Mouse (Mus musculus): ENCODE results near the gene Shisa6. TPM values are rescaled to one million over a fixed set of nuclear protein-coding genes. Genes with fewer than 3 reads are reported as not detected.

Shisa6 gene
- polyA plus RNA-seq, 3 experiments from 2014 or later: not detected

DNA sequence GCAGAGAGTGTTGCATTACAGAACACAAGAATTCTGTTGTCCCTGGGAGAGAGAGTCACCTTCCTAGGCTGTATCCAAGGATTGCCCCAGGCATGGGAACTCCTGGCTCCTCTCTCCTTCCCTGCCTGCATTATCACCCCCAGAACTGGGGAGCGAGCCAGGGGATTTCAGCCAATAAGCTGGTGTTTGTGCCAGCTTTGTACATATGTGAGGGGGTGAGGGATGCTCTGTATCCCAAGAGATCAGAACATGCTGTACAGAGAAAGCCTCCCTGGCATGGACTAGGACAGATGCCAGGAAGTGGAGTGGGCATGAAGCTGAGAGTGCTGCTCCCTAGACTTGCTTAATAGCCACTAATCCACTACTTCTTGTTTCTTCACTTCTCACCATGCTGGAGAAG, 303.6 kb downstream of the Shisa6 start:
- no peak for ATAC-seq

DNA sequence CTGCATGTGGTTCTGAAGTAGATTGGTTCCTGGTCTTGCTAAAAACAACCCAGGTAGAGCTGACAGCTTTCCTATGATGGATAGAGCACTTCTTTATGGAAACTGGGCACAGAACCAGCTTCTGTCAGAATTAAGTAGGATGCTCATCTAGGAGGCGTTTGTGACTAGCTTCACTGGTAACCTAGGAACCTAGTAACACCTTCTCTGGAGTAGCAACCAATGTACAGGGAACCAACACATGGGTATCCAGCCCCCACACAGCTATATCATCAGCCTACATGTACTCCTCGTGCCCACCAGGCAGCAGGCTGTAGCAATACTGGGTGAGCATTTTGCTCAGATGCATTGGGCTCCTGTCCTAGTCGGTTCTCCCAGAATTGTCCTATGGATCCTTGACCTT, 307.3 kb downstream of the Shisa6 start:
- ATAC-seq: no peak

DNA sequence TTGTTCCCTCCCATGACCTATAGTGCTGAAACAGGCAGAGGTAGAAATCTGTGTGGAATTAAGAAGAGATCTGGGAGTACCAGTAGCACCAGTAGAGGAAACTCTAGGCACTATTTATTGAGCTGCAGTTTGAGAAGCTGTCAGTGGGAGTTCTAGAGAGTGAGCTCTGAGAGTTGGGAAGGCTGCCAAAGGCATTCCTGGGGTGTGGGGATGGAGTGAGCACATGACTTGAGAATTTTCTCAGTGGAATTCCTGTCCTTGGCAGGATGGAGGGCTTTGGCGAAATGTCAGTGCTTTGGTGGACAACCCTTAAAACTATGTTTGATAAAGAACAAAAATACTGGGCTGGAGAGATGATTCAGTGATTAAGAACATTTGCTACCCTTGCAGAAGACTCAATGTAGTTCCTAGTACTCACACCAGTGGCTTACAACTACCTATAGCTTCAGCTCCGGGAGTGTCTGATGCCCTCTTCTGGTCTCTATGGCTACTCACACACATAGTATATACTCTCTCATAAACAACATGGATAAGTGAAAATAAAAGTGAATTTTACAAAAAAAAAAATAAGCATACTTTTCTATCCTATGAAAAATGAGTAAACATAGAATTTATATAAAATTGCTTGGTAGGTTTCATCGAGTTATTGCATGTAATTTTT, 337.0 kb downstream of the Shisa6 start:
- ATAC-seq: no peak

DNA sequence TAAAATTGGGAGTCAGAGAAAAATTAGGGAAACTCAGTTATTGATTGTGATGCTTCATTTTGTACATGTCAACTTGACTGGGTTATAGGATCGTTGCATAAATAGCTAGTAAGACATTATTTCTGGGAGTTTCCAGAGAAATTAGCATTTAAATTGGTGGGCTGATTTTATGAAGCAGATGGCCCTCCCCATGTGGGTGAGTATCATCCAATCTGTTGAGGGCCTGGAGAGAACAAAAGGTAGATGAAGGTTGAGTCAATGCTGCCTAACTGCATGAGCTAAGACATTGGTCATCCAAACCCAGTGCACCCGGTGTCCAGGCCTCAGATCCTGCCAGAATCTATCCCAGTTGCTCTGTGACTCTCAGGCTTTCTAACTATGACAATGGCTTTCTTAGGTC, 337.6 kb downstream of the Shisa6 start:
- no peak for ATAC-seq

DNA sequence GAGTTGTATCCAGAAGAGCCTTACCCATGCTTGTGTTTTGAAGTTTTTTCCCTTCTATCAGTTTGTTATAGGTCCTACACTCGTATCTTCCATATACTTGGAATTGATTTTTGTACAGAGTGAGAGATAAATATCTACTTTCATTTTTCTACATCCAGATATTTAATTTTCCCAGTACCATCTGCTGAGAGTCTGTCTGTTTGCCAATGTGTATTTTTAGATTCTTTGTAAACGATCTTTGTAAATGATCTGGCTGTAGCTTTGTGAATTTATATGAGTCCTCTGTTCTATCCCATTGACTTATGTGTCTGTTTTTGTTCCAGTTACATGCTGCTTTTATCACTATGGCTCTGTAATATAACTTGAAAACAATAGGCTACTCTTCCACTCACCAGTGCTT, 348.0 kb downstream of the Shisa6 start:
- ATAC-seq: no peak

DNA sequence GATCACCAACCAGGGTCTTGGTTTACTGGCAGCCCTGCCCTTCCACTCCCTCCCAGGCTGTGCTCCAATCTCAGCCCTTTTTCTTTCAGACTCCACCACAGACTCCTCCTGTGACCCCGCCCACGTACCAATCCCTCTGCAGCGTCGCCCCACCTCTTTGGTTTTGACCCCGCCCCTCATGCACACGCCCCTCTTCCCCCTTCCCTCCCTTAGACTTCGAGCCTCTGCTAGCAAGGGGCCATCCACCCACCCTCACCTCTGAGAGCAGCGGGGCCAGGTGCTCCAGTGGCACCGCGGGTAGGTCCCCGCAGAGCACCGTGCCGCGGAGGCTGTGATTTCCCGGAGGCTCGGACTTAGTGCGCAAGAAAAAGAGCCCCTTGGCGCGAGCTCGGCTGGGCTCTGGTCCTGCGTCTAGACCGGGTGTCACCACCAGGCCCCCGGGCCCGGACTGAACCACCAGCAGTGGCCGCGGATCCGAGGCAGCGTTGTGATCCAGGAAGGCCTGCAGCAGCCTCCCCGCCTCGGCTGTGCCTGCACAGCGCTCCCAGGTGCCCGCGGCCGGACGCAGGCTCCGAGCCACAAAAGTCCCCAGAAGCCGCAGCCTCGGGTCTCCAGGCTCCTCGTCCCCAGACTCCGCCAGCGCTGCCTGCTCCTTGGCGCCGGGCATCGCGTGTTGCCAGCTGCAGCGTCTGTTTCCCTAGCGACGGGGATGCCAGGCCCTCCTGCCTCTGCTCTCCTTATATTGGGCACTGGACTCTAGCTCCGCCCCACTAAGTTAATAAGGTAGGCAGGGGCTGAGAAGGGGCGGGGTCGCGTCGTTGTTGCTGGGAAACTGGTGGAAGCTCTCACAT, 357.7 kb downstream of the Shisa6 start, which contains the start of gene Dnah9:
Gene Dnah9, minus strand, starts transcription at position 751 of the 851 bp plus-strand sequence.
- no peak for ATAC-seq

DNA sequence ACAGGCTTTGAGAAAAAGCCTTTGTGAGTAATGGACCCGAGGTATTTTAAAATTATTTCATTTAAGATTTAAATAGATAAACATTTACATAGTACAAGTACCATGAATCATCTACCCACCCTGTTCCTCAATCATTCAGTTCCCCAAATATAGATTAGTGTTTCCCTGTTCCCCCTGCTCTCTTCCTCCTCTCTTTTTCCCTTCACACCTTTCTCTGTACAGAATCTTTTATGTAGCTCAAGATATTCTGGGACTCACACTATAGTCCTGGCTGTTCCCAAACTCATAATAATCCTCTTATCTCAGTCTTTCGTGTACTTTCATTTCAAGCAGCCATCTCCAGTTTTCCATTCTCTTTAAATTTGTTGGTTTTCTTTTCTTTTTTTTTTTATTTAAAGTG, 361.7 kb downstream of the Shisa6 start:
- ATAC-seq: no peak

All from inflammation-experienced regulatory T-cells, adult 6 months (primary cell).